Mouse (Mus musculus) kidney, postnatal 10 days (tissue): ENCODE results near the gene Rcsd1.

Experiments used
- DNase-seq: peaks from one replicate; pipeline ENCODE4 v3.0.0; 2021; ENCODE audit warnings: mixed read lengths

The Rcsd1 gene

DNA sequence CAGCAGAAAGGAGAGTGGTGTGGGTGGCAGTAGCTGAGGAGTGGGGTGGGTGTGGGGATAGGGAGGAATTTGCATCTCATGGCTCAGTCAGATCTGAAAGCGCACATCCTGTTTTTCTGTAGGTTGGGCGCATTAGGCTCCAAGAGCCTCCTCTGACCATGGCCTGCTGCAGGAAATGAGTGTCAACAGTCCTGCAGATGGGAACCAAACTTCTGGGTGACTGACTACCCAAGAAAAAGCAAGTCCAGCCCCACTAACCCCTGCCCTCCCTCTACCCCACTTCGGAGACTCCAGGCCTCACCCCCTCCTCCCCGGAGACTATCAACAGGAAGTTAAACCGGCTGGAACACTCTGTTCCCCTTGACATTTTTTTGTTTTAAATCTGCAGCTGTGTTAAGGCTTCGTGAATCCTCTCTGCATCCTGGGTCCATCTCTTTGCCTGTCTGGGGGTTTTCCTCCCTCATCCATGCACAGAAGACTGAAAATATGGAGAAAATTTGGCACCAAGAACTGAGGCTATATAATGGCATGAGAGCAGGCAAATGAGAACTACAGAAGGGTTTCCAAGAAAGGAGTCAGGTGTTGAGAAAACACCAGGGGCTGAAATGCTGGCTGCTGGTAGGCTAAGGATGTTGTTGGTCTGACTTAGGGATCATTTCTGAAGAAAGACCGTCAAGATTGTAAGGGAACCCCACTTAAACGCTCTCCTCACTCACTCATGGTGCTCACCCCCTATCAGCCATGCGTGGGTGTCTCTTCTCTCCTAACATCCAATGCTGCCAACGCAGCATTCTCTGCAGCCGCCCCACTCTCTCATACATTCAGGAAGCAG lies 8.4 kb upstream of the Rcsd1 start:
- DNase-seq: peak; percentile 80

GRCm38 (mm10) chr1:165716426-165716825 lies 6.9 kb upstream of the Rcsd1 start:
- DNase-seq: no peak

DNA sequence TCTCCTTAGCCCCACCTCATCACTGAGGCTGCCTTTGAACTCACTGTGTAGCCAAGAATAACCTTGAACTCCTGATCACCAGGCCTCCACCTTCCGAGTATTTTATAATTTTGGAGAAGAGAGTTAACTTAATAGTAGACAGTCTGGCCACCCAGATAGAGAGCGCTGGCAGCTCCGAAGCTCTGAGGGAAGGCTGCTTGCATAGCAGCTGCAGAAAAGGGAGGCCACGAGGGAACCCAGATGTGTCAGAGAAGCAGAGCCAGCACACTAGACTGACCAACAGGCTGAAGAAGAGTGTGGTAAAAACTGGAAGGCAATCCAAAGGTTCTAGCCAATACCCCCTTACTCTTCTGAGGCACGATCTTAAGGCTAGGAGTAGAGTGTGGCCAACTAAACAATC lies 4.2 kb upstream of the Rcsd1 start:
- DNase-seq: no peak

- DNase-seq: no peak
Measured at GRCm38 (mm10) chr1:165711914-165712313, 2.4 kb upstream of the Rcsd1 start.

DNA sequence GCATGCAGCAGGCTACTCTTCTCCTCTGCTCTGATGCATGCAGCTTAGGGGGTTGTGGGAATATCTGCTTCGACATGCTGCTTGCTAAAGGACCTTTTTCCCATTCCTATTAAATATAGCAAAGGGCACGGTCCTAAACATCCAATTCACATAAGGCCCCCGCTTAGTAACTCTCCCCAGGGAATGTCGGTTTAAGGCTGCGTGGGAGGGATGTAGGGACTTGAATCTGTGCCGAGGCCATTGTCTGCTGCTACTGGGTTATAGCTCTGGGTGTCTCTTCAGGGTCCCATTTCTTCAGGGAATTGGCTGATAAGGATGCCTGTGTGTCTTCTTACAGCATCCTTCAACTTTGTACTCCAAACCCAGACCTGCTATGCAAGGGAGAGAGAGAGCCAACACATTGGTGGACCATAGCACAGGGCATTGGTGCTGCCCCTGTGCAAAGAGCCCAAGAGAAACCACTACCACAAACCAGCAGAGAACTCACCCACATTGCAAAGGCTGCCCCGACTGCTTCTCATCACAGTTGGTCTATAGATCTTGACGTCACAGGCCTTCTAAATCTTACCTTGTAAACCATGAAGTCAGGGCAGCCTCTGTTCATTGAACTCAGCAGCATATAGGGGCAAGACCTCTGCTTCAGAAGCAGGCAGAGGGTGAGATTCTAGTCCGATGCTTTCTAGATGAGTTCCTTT lies 724 bp downstream of the Rcsd1 start:
- no peak for DNase-seq

GRCm38 (mm10) chr1:165707640-165708322 lies 1.8 kb downstream of the Rcsd1 start:
- peak; percentile 86 for DNase-seq

DNA sequence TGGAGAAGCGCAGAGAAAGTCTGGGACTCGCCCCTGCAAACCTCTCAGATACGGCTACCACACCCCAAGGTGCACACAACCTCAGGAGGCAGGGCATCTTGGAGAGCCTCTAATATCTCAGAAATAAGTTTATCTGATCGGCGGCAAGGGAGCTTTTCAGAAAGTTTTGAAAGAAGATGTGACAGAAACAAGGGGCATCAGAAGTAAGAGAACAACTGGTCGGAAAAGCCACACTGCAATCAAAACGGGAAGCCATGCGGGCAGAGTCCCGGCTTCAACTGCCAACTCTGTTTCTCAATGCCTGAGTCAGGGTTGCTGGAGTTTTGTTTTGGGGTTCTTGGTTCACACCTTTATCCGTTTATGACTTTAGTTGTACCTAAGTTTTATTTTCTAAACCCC lies 2.3 kb downstream of the Rcsd1 start:
- no peak for DNase-seq

DNA sequence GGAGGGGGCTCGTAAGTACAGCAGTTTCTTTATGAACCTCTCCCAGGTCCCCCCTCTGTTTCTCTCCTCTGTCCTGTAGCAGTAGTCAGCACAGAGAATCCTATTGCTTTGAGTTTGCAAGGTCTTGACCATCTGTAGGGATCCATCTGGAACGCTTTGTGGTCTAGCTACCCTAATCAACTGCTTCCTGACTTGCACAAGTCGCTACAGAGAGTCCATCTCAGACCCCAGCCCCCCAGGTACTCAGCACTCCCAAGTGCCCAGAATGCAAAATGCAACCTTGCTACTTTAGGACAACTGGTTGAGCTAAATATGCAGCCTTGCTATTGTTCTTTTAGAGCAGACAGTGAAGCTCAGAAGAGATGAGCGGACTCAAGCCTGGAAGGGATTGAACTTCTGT lies 3.1 kb downstream of the Rcsd1 start:
- DNase-seq: no peak

- no peak for DNase-seq
Measured at GRCm38 (mm10) chr1:165705868-165706348, 3.6 kb downstream of the Rcsd1 start.

- no peak for DNase-seq
Measured at GRCm38 (mm10) chr1:165705368-165705767, 4.2 kb downstream of the Rcsd1 start.

- no peak for DNase-seq
Measured at GRCm38 (mm10) chr1:165704841-165705240, 4.7 kb downstream of the Rcsd1 start.

DNA sequence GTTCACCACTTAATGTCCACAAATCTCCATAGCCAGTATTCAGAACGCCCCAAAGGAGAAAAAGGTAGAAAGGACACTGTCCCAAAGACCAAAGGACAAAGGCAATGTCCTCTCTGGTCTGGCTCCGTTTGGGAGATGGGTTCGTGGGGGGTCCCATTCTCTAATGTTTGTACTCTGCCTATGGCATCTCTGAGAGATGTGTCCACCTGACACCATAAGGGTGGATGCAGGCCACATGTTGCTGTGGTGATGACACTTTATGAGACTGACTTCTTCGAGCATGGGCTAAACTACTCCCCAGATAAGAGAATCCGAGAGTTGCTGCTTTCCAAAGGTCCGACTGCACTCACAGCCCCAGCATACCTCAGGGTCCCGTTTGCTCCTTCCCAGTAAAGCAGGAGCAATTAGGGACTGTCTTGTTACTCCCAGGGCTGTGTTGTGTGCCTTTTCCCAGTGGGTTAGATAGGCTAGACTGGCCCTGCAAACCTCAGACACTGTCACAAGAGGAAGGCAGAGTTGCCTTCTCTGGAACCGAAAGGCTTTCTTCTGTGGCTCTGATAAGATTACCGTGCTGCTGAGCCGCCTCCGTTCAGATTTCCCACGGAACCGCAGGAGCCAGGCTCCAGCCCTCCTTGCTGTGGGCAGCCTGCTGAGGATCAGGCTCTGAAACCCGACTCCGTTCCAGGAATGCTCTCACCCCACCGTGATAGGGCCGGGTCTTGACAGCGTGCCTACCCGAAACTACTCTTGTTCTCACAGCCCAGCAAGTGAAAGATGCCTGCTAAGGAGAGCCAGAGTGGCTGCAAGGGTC lies 7.1 kb downstream of the Rcsd1 start:
- DNase-seq: no peak

DNA sequence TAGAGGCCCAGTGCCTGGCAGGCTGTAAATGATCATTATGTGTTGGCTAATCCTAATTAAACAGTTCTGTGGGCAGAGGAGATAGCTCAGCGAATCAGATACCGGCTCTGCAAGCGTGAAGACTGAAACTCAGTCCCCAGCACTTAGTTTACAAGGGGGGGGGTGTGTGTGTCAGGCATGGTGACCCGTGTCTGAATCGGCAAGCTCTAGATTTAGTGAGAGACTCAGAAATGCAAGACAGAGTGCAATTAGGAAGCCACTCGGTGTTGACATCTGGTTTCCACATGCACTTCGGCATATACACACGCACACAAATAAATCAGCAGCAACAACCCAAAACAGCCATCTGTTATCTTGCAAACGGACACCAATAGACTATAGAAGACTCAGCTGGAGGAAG lies 8.0 kb downstream of the Rcsd1 start:
- DNase-seq: no peak

DNA sequence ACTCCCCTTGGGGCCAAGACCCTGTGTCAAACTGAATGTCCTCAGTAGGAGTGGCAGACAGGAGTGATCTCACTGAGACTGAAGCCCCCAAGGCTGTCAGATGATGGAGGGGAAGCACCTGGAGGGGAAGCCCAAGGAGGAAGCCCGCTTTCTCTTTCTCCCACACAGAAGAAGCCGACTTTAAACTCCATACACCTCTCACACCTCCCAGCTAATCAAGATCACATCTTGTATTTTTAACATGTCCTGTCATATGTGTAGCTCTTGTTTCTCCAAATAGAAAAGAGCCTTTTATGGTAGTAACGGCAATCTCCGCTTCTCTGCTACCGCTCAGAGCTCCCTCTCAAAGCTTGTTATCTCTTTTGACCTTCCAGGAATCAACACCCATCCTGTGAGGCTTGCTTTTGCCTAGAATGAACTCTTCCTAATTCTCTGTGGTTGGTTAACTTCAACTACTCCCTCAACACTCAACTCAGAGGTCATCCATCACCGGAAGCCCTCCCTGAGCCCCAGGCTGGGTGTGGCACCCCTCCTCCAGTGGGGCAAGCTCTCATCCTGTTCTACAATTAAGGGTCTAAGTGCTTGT lies 8.5 kb downstream of the Rcsd1 start:
- no peak for DNase-seq

DNA sequence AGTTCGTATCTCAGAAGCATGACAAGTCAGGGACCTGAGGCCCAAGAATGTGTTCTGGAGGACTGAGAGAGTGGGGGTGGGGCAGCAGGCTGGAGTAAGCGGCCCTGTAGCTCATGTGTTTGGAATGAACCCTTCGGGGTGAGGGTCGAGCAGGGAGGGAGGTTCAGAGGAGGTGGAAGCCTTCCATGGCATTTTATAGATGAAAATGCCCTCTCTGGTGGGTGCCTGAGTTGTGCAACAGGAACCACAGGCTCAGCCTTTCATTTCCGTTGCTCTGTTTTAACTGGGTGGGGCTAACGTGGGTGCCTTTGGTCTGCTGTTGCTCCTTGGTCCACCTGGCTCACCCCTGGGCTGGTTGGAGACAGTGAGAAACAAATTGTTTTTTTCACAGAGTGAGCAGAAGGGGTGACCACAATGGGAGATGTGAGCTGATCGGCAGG lies 9.2 kb downstream of the Rcsd1 start:
- DNase-seq: no peak

DNA sequence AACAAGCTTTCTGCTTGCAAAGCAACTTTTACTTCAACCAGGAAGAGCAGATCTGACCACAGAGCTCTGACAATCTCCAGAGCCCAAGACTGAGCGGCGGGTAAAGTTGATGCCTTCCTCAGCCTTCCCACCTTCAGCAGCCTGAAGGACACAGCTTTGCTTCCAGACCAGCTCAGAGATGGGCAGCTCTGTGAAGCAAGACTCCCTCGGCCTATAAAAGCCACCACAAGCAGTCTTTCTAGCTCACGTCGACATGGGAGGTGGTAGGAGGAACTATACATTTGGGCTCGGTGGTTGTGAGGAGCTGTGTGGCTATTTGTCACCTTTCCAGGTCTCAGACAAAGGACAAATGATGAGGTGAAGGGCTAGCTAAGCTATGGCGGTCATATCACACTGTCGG lies 11.9 kb downstream of the Rcsd1 start:
- DNase-seq: no peak

- no peak for DNase-seq
Measured at GRCm38 (mm10) chr1:165696870-165697269, 12.7 kb downstream of the Rcsd1 start.

DNA sequence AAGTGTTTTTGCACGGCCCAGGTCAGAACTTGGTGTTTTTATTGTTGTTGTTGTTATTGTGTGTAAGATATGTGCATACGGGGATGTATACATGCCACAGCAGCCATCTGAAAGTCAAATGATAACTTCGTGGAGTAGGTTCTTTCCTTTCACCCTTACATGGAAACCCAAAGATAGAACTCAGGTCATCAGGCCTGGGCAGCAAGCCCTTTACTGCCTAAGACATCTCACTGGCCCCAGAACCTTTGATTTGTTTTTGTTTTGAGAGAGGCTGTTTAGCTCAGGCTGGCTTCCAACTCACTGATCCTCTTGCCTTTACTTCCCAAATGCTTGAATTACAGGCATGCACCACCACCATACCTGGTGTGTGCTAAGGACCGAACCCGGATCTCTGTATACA lies 13.5 kb downstream of the Rcsd1 start:
- DNase-seq: no peak

GRCm38 (mm10) chr1:165695392-165696014 lies 14.1 kb downstream of the Rcsd1 start:
- DNase-seq: no peak

GRCm38 (mm10) chr1:165693856-165694255 lies 15.7 kb downstream of the Rcsd1 start:
- DNase-seq: no peak

DNA sequence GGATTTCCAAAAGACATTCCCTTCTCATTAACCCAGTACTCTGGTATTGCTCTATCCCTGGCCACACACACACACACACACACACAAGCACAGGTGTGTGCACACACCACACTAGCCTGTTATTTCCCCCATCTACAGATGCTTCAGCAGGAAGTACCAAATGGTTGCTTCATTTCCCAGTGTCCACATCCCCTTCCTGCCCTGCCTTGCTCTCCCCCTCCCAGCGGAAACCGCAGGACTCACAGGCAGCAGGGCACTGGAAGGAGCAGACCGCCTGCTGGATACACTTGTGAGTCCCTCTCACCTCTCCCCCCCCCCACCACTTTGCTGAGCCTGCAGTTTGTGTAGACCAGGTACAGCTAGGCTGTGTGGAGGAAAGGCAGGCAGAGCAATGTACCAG lies 18.0 kb downstream of the Rcsd1 start:
- peak; percentile 79 for DNase-seq

DNA sequence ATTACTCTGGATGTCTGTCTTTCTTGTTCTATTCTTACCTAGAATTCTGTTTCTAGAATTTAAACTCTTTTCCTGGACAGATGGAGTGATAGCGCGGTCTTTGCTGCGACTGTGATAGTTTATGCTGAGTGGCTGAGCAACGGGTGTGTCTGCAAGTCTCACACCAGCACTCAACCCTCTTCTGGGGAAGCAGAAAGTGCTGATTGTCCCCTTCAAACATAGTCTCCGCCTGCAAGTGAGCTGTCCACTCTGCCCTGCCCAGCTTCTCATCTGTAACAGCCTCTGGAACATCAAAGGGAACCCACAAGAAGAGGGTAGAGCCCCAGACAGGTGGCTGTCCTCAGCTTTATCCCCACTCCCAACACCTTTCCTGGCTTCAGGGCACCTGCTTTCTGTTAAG lies 19.7 kb downstream of the Rcsd1 start:
- no peak for DNase-seq
